Mouse (Mus musculus) CD4-positive, CD25-positive, alpha-beta regulatory T cell, adult 4 months (primary cell): Measurements from ENCODE around the gene Mocs3. TPM values are rescaled to one million over a fixed set of nuclear protein-coding genes. Genes with fewer than 3 reads are reported as not detected.

Experiments used
- ATAC-seq: one replicate; pipeline ENCODE4 v1.8.0; 2017
- polyA plus RNA-seq, 2 experiments: library from polyadenylated mRNA; unstranded; fragments of 100-300 nt; shearing (Covaris generic); gene quantifications; one replicate each; pipeline ENCODE4 v1.2.1; 2017

Gene Mocs3
- polyA plus RNA-seq, result under 1 TPM; 0.59 to 0.62 TPM

- ATAC-seq, result peak; percentile 88
Measured at GRCm38 (mm10) chr2:168230026-168230728, at the start of gene Mocs3, which contains the start of the genes Gm20716 and Dpm1. TSS of gene Mocs3 (plus strand) at chr2:168230622. TSS of gene Gm20716 (minus strand) at chr2:168230364. TSS of gene Dpm1 (minus strand) at chr2:168230591.

GRCm38 (mm10) chr2:168191856-168192255, 38.6 kb upstream of the Mocs3 start:
- no peak for ATAC-seq

GRCm38 (mm10) chr2:168193685-168194084, 36.7 kb upstream of the Mocs3 start:
- ATAC-seq, result no peak

GRCm38 (mm10) chr2:168195721-168196120, 34.7 kb upstream of the Mocs3 start:
- no peak for ATAC-seq

GRCm38 (mm10) chr2:168198421-168198820, 32.0 kb upstream of the Mocs3 start:
- no peak for ATAC-seq

- ATAC-seq, result no peak
Measured at GRCm38 (mm10) chr2:168199476-168199875, 30.9 kb upstream of the Mocs3 start.

GRCm38 (mm10) chr2:168200014-168200691, 30.3 kb upstream of the Mocs3 start:
- ATAC-seq, result no peak

- ATAC-seq, result no peak
Measured at GRCm38 (mm10) chr2:168204476-168204999, 25.9 kb upstream of the Mocs3 start.

GRCm38 (mm10) chr2:168205265-168205664, 25.2 kb upstream of the Mocs3 start:
- peak; percentile 74 for ATAC-seq

- ATAC-seq, result no peak
Measured at GRCm38 (mm10) chr2:168205681-168206631, 24.5 kb upstream of the Mocs3 start.

- ATAC-seq, result peak; percentile 84
Measured at GRCm38 (mm10) chr2:168206725-168207644, 23.4 kb upstream of the Mocs3 start, which contains the start of gene Adnp. TSS of gene Adnp (minus strand) at chr2:168207112.

- ATAC-seq, result no peak
Measured at GRCm38 (mm10) chr2:168207883-168208282, 22.5 kb upstream of the Mocs3 start.

- no peak for ATAC-seq
Measured at GRCm38 (mm10) chr2:168213788-168214397, 16.5 kb upstream of the Mocs3 start.

GRCm38 (mm10) chr2:168223326-168223725, 7.1 kb upstream of the Mocs3 start:
- no peak for ATAC-seq

- ATAC-seq, result peak; percentile 19
Measured at GRCm38 (mm10) chr2:168229116-168230025, 1.1 kb upstream of the Mocs3 start.

GRCm38 (mm10) chr2:168230773-168231470, 500 bp downstream of the Mocs3 start:
- peak; percentile 36 for ATAC-seq

GRCm38 (mm10) chr2:168231471-168231829, 1.0 kb downstream of the Mocs3 start:
- ATAC-seq, result no peak

GRCm38 (mm10) chr2:168233286-168233685, 2.9 kb downstream of the Mocs3 start:
- ATAC-seq, result no peak

- ATAC-seq, result no peak
Measured at GRCm38 (mm10) chr2:168238335-168238734, 7.9 kb downstream of the Mocs3 start.
